Mouse (Mus musculus) ES-CJ7 (cell line): ENCODE results near the gene Cyp26b1.
"Not testable (repeated sequence)": the region's sequence is repeated elsewhere in the genome, so short reads cannot be mapped to it uniquely, and the experiment has no call there.

Experiments used
- DNase-seq: peaks from one replicate; pipeline ENCODE4 v3.0.0; 2011; ENCODE audit warnings: low read depth, low spot score

Cyp26b1 gene

GRCm38 (mm10) chr6:84593693-84594092 lies at the start of gene Cyp26b1:
Cyp26b1 (minus strand) TSS chr6:84593908.
- no peak for DNase-seq

GRCm38 (mm10) chr6:84641062-84641431 lies 47.3 kb upstream of the Cyp26b1 start:
- no peak for DNase-seq

GRCm38 (mm10) chr6:84640324-84641061 lies 46.8 kb upstream of the Cyp26b1 start:
- no peak for DNase-seq

- DNase-seq: no peak
Measured at GRCm38 (mm10) chr6:84638206-84638605, 44.5 kb upstream of the Cyp26b1 start.

GRCm38 (mm10) chr6:84631588-84631987 lies 37.9 kb upstream of the Cyp26b1 start:
- no peak for DNase-seq

- no peak for DNase-seq
Measured at GRCm38 (mm10) chr6:84630276-84630675, 36.6 kb upstream of the Cyp26b1 start.

- no peak for DNase-seq
Measured at GRCm38 (mm10) chr6:84628831-84629230, 35.1 kb upstream of the Cyp26b1 start.

GRCm38 (mm10) chr6:84626398-84626797 lies 32.7 kb upstream of the Cyp26b1 start:
- no peak for DNase-seq

GRCm38 (mm10) chr6:84619166-84619565 lies 25.5 kb upstream of the Cyp26b1 start:
- no peak for DNase-seq

GRCm38 (mm10) chr6:84617051-84617450 lies 23.3 kb upstream of the Cyp26b1 start:
- no peak for DNase-seq

- DNase-seq: no peak
Measured at GRCm38 (mm10) chr6:84616586-84616985, 22.9 kb upstream of the Cyp26b1 start.

GRCm38 (mm10) chr6:84613561-84613960 lies 19.9 kb upstream of the Cyp26b1 start:
- no peak for DNase-seq

GRCm38 (mm10) chr6:84601136-84601889 lies 7.6 kb upstream of the Cyp26b1 start:
- no peak for DNase-seq

GRCm38 (mm10) chr6:84599296-84599695 lies 5.6 kb upstream of the Cyp26b1 start:
- not testable (repeated sequence) for DNase-seq

- no peak for DNase-seq
Measured at GRCm38 (mm10) chr6:84598725-84599124, 5.0 kb upstream of the Cyp26b1 start.

- DNase-seq: no peak
Measured at GRCm38 (mm10) chr6:84594626-84595025, 918 bp upstream of the Cyp26b1 start.

GRCm38 (mm10) chr6:84590961-84591745 lies 2.6 kb downstream of the Cyp26b1 start:
- no peak for DNase-seq

GRCm38 (mm10) chr6:84589742-84590686 lies 3.7 kb downstream of the Cyp26b1 start:
- DNase-seq: peak; percentile 90

GRCm38 (mm10) chr6:84588895-84589652 lies 4.6 kb downstream of the Cyp26b1 start:
- DNase-seq: peak; percentile 53

GRCm38 (mm10) chr6:84588221-84588894 lies 5.3 kb downstream of the Cyp26b1 start:
- DNase-seq: no peak
